ENCODE assay signal across 24 mouse cellular contexts in the genomic region with DNA sequence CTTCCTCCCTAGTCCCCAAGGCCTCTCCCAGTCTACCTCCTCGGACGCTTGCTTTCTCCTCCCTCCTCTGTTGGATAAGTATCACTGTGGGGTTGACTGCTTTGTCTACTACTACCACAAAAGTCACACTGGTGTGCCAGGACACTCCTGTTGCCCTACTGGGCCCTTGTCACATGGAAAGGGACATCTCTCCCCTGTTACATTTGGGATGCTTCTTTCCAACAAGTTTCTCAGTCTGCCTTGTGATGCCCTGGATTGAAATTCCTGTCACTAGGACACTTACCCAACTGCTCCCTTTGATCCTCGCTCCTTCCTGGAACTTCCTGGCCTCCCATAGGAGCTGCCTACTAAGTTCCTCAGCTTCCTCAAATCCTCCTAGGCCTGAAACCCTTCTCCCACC.
"Had no signal": no experiment of that assay in that cellular context is flagged by ENCODE, and none has a peak within 500 bp of the region (broad histone marks: within the 10 kb centered on the region; RNA-seq: fewer than 3 reads in every experiment).

No protein-coding gene starts in this region.

- DNase-seq: forebrain, postnatal 0 days; gastrocnemius, postnatal 14 days; gastrocnemius, postnatal 36 days; heart, adult 18-20 months; heart, postnatal 14 days; heart, postnatal 36 days; kidney, adult 2 months; kidney, postnatal 14 days; kidney, postnatal 36 days; layer of hippocampus, adult 9-11 months; layer of hippocampus, postnatal 36 days; left cerebral cortex, postnatal 4 days had no signal

- H3K4me1 ChIP-seq: forebrain, embryonic 15.5 days; heart, embryonic 10.5 days; heart, embryonic 15.5 days; liver, embryonic 12.5 days had no signal

- H3K4me3 ChIP-seq: forebrain, embryonic 15.5 days; heart, embryonic 10.5 days; heart, embryonic 13.5 days; heart, embryonic 15.5 days; hindbrain, embryonic 13.5 days; hindbrain, embryonic 15.5 days; intestine, embryonic 15.5 days; limb, embryonic 13.5 days; limb, embryonic 15.5 days; liver, embryonic 12.5 days had no signal

- ATAC-seq: forebrain, embryonic 15.5 days; forebrain, postnatal 0 days; hindbrain, postnatal 0 days; liver, embryonic 12.5 days had no signal

- H3K9me3 ChIP-seq: forebrain, embryonic 15.5 days; heart, embryonic 10.5 days; heart, embryonic 13.5 days; heart, embryonic 15.5 days; hindbrain, embryonic 13.5 days; hindbrain, embryonic 15.5 days; intestine, embryonic 15.5 days; limb, embryonic 13.5 days; limb, embryonic 15.5 days; liver, embryonic 12.5 days had no signal

- H3K9ac ChIP-seq: forebrain, embryonic 15.5 days; forebrain, postnatal 0 days; heart, embryonic 13.5 days; heart, embryonic 15.5 days; hindbrain, embryonic 13.5 days; hindbrain, embryonic 15.5 days; intestine, embryonic 15.5 days; limb, embryonic 13.5 days; limb, embryonic 15.5 days; liver, embryonic 12.5 days had no signal

- H3K4me2 ChIP-seq: forebrain, embryonic 15.5 days; heart, embryonic 13.5 days; heart, embryonic 15.5 days; hindbrain, embryonic 13.5 days; hindbrain, embryonic 15.5 days; intestine, embryonic 15.5 days; limb, embryonic 13.5 days; limb, embryonic 15.5 days; liver, embryonic 12.5 days had no signal

- H3K27ac ChIP-seq: forebrain, embryonic 15.5 days; heart, embryonic 10.5 days; heart, embryonic 13.5 days; heart, embryonic 15.5 days; hindbrain, embryonic 13.5 days; hindbrain, embryonic 15.5 days; hindbrain, postnatal 0 days; intestine, embryonic 15.5 days; kidney, postnatal 0 days; limb, embryonic 13.5 days; limb, embryonic 15.5 days; liver, embryonic 12.5 days had no signal

- H3K36me3 ChIP-seq: forebrain, embryonic 15.5 days; heart, embryonic 10.5 days; heart, embryonic 13.5 days; heart, embryonic 15.5 days; hindbrain, embryonic 13.5 days; hindbrain, embryonic 15.5 days; intestine, embryonic 15.5 days; limb, embryonic 13.5 days; limb, embryonic 15.5 days; liver, embryonic 12.5 days had no signal

- H3K27me3 ChIP-seq: forebrain, embryonic 15.5 days; heart, embryonic 13.5 days; heart, embryonic 15.5 days; hindbrain, embryonic 13.5 days; hindbrain, embryonic 15.5 days; intestine, embryonic 15.5 days; limb, embryonic 13.5 days; limb, embryonic 15.5 days; liver, embryonic 12.5 days had no signal
